Mouse (Mus musculus) G1E (cell line): ENCODE results near the gene Lrrd1.

Source experiments
- CTCF ChIP-seq: IDR thresholded peaks from 2 replicates; pipeline ENCODE4 v1.5.1; 2012; ENCODE audit warnings: low read depth, low read length, inconsistent platforms, mixed read lengths
- POLR2AphosphoS5 ChIP-seq: IDR thresholded peaks from 2 replicates; pipeline ENCODE4 v1.6.1; 2012; ENCODE audit warnings: low read depth, low read length, inconsistent platforms; ENCODE audit not compliant: insufficient replicate concordance
- TAL1 ChIP-seq: conservative IDR thresholded peaks from 2 replicates; pipeline ENCODE4 v1.6.1; 2012; ENCODE audit warnings: low read depth, low read length, inconsistent platforms, mixed read lengths

- TF ChIP-seq CTCF: no peak
- TF ChIP-seq POLR2AphosphoS5: no peak
- no peak for TF ChIP-seq TAL1
Observed at GRCm38 (mm10) chr5:3845026-3845425, at the start of gene Lrrd1.
